Mouse (Mus musculus): ENCODE measurements around the gene Lyst.

DNA sequence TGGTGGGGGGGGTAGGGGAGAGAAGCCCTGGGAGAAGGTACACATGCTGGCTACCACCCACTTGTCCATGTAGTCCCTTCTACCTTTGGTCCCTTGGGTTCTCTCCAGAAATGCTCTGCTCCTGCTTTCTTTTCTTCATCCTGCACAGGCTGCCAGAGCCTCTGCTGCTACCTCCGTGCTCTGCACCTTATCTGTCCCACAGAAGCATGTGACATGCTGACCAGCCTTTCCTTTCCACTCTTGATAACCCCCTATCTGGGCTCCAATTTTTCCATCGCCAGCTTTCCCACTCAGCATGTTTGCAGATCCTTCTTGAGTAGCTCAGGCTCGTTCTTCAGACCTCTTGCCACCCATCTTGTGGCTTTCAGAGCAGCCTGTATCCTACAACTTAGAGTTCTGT lies 133.1 kb downstream of the Lyst start:
- TF ChIP-seq CTCF (IDR thresholded peaks at IDR 0.05; ENCODE audit: control insufficient read depth, insufficient read depth, insufficient read length) (no peak), MAX (IDR thresholded peaks at IDR 0.05) (no peak), USF1 (IDR thresholded peaks at IDR 0.05; ENCODE audit: low read depth) (no peak), MYOG (IDR thresholded peaks at IDR 0.05; ENCODE audit: control insufficient read depth, extremely low read depth, insufficient read length) (no peak), CEBPB (IDR thresholded peaks at IDR 0.05; ENCODE audit: low read depth) (no peak)

All from C2C12 (cell line).